Mouse (Mus musculus) hindbrain, embryonic 12.5 days (tissue): ENCODE results near the gene Prkch. TPM values are rescaled to one million over a fixed set of nuclear protein-coding genes. Genes with fewer than 3 reads are reported as not detected.

Source experiments
- ATAC-seq: fragments of 200-750 bp; cut with Nextera tagmentation; 2 replicates; pipeline ENCODE4 v1.8.0; 2017; ENCODE audit warnings: moderate TSS enrichment; ENCODE audit not compliant: low FRiP score
- H3K27ac ChIP-seq: fragments of 300-500 bp; sonication (generic); 2 replicates; pipeline ENCODE4 v1.5.1; 2016; ENCODE audit warnings: mild to moderate bottlenecking
- H3K27me3 ChIP-seq: fragments of 300-500 bp; sonication (generic); 2 replicates; pipeline ENCODE4 v1.6.1; 2016; ENCODE audit warnings: mild to moderate bottlenecking
- H3K36me3 ChIP-seq: fragments of 300-500 bp; sonication (generic); 2 replicates; pipeline ENCODE4 v1.6.1; 2016; ENCODE audit warnings: mild to moderate bottlenecking
- H3K4me1 ChIP-seq: fragments of 300-500 bp; sonication (generic); 2 replicates; pipeline ENCODE4 v1.6.1; 2016
- H3K4me2 ChIP-seq: fragments of 300-500 bp; sonication (generic); replicated peaks from 2 replicates; pipeline ENCODE4 v1.6.1; 2016; ENCODE audit warnings: mild to moderate bottlenecking
- H3K4me3 ChIP-seq: fragments of 300-500 bp; sonication (generic); 2 replicates; pipeline ENCODE4 v1.5.1; 2016; ENCODE audit warnings: mild to moderate bottlenecking
- H3K9ac ChIP-seq: fragments of 300-500 bp; sonication (generic); 2 replicates; pipeline ENCODE4 v1.6.1; 2016; ENCODE audit warnings: mild to moderate bottlenecking, moderate library complexity
- H3K9me3 ChIP-seq: fragments of 300-500 bp; sonication (generic); replicated peaks from 2 replicates; pipeline ENCODE4 v1.6.1; 2016; ENCODE audit warnings: mild to moderate bottlenecking
- WGBS: fragments of 180-500 bp; shearing (Covaris S2); methylation state at CpG from one replicate; pipeline ENCODE4 v1.1.7; 2016; 5-methylcytosine and 5-hydroxymethylcytosine counted together
- polyA plus RNA-seq: library from polyadenylated mRNA; unstranded; fragments of >200 nt; fragmentation: Nextera tagmentation; extraction: Ambion mirVana; gene quantifications from 2 replicates; pipeline ENCODE4 v1.2.1, GENCODE M21; 2016

The Prkch gene
- polyA plus RNA-seq, 1 experiment from 2014 or later: 11.0 TPM

- H3K4me2 ChIP-seq: no peak overlapping the region
- no peaks in the 10 kb centered on the region for H3K9me3 ChIP-seq
- H3K36me3 ChIP-seq: no peaks in the 10 kb centered on the region
- ATAC-seq: no peak
- H3K27me3 ChIP-seq: no peaks in the 10 kb centered on the region
- peaks cover 18% of the 10 kb centered on the region for H3K4me1 ChIP-seq
- H3K27ac ChIP-seq: 0 out of 2 replicates have a peak overlapping the region, but pooled peaks have one; percentile 9
- 36% methylated on average over 3 of the region's 3 CpGs for WGBS
- no peak overlapping the region for H3K4me3 ChIP-seq
- H3K9ac ChIP-seq: no peak overlapping the region
Observed at GRCm38 (mm10) chr12:73671540-73671939, 86.9 kb downstream of the Prkch start.

GRCm38 (mm10) chr12:73672007-73672406, 87.4 kb downstream of the Prkch start:
- 44% methylated on average over 4 of the region's 4 CpGs for WGBS
- Histone ChIP-seq H3K36me3 (no peaks in the 10 kb centered on the region), H3K9me3 (no peaks in the 10 kb centered on the region), H3K27ac (no peak overlapping the region), H3K4me3 (no peak overlapping the region), H3K4me2 (no peak overlapping the region), H3K4me1 (peaks cover 18% of the 10 kb centered on the region), H3K9ac (no peak overlapping the region), H3K27me3 (no peaks in the 10 kb centered on the region)
- ATAC-seq: no peak

- Histone ChIP-seq H3K4me3 (no peak overlapping the region), H3K4me2 (no peak overlapping the region), H3K9me3 (no peaks in the 10 kb centered on the region), H3K36me3 (no peaks in the 10 kb centered on the region), H3K4me1 (peaks cover 18% of the 10 kb centered on the region), H3K27me3 (no peaks in the 10 kb centered on the region), H3K27ac (no peak overlapping the region), H3K9ac (no peak overlapping the region)
- WGBS: 75% methylated on average over 7 of the region's 7 CpGs
- no peak for ATAC-seq
Observed at GRCm38 (mm10) chr12:73673783-73674182, 89.2 kb downstream of the Prkch start.

- Histone ChIP-seq H3K4me3 (no peak overlapping the region), H3K27ac (no peak overlapping the region), H3K36me3 (no peaks in the 10 kb centered on the region), H3K9ac (no peak overlapping the region), H3K27me3 (no peaks in the 10 kb centered on the region), H3K4me1 (peaks cover 21% of the 10 kb centered on the region), H3K4me2 (no peak overlapping the region), H3K9me3 (no peaks in the 10 kb centered on the region)
- WGBS: 44% methylated on average over 4 of the region's 4 CpGs
- ATAC-seq: no peak
Observed at GRCm38 (mm10) chr12:73675212-73675611, 90.6 kb downstream of the Prkch start.

- peaks cover 9% of the 10 kb centered on the region for H3K4me1 ChIP-seq
- H3K36me3 ChIP-seq: no peaks in the 10 kb centered on the region
- no peak overlapping the region for H3K9ac ChIP-seq
- WGBS: 28% methylated on average over 7 of the region's 7 CpGs
- H3K9me3 ChIP-seq: no peaks in the 10 kb centered on the region
- H3K27me3 ChIP-seq: no peaks in the 10 kb centered on the region
- no peak overlapping the region for H3K4me2 ChIP-seq
- no peak overlapping the region for H3K4me3 ChIP-seq
- H3K27ac ChIP-seq: no peak overlapping the region
- no peak for ATAC-seq
Observed at GRCm38 (mm10) chr12:73679400-73679801, 94.8 kb downstream of the Prkch start.

GRCm38 (mm10) chr12:73682921-73683346, 98.3 kb downstream of the Prkch start:
- no peaks in the 10 kb centered on the region for H3K27me3 ChIP-seq
- H3K36me3 ChIP-seq: no peaks in the 10 kb centered on the region
- H3K4me1 ChIP-seq: 0 out of 2 replicates have a peak, but pooled peaks cover 6% of the 10 kb centered on the region
- no peak overlapping the region for H3K27ac ChIP-seq
- H3K4me3 ChIP-seq: no peak overlapping the region
- 58% methylated on average over 7 of the region's 7 CpGs for WGBS
- H3K9me3 ChIP-seq: no peaks in the 10 kb centered on the region
- H3K9ac ChIP-seq: no peak overlapping the region
- H3K4me2 ChIP-seq: no peak overlapping the region
- ATAC-seq: no peak

- Histone ChIP-seq H3K9ac (no peak overlapping the region), H3K4me1 (0 out of 2 replicates have a peak, but pooled peaks cover 3% of the 10 kb centered on the region), H3K9me3 (no peaks in the 10 kb centered on the region), H3K4me3 (no peak overlapping the region), H3K36me3 (no peaks in the 10 kb centered on the region), H3K4me2 (no peak overlapping the region), H3K27ac (no peak overlapping the region), H3K27me3 (no peaks in the 10 kb centered on the region)
- ATAC-seq: no peak
- WGBS: 66% methylated on average over 13 of the region's 13 CpGs
Observed at GRCm38 (mm10) chr12:73685875-73686274, 101.3 kb downstream of the Prkch start.

GRCm38 (mm10) chr12:73686456-73686855, 101.9 kb downstream of the Prkch start:
- Histone ChIP-seq H3K9ac (no peak overlapping the region), H3K4me2 (no peak overlapping the region), H3K4me3 (no peak overlapping the region), H3K27ac (no peak overlapping the region), H3K27me3 (no peaks in the 10 kb centered on the region), H3K36me3 (no peaks in the 10 kb centered on the region), H3K4me1 (0 out of 2 replicates have a peak, but pooled peaks cover 3% of the 10 kb centered on the region), H3K9me3 (no peaks in the 10 kb centered on the region)
- no peak for ATAC-seq
- WGBS: 94% methylated on average over 5 of the region's 5 CpGs

- no peak overlapping the region for H3K9ac ChIP-seq
- no peaks in the 10 kb centered on the region for H3K36me3 ChIP-seq
- no peak overlapping the region for H3K4me2 ChIP-seq
- H3K27me3 ChIP-seq: no peaks in the 10 kb centered on the region
- ATAC-seq: no peak
- 0 out of 2 replicates have a peak, but pooled peaks cover 3% of the 10 kb centered on the region for H3K4me1 ChIP-seq
- WGBS: 79% methylated on average over 20 of the region's 20 CpGs
- no peak overlapping the region for H3K4me3 ChIP-seq
- H3K9me3 ChIP-seq: no peaks in the 10 kb centered on the region
- H3K27ac ChIP-seq: no peak overlapping the region
Observed at GRCm38 (mm10) chr12:73687077-73688035, 102.8 kb downstream of the Prkch start.

GRCm38 (mm10) chr12:73692321-73692720, 107.7 kb downstream of the Prkch start:
- WGBS: 20% methylated on average over 4 of the region's 4 CpGs
- no peaks in the 10 kb centered on the region for H3K36me3 ChIP-seq
- no peaks in the 10 kb centered on the region for H3K27me3 ChIP-seq
- no peak overlapping the region for H3K9ac ChIP-seq
- no peak for ATAC-seq
- H3K4me1 ChIP-seq: 0 out of 2 replicates have a peak, but pooled peaks cover 3% of the 10 kb centered on the region
- no peak overlapping the region for H3K27ac ChIP-seq
- H3K4me2 ChIP-seq: no peak overlapping the region
- no peaks in the 10 kb centered on the region for H3K9me3 ChIP-seq
- H3K4me3 ChIP-seq: no peak overlapping the region

GRCm38 (mm10) chr12:73693347-73693746, 108.8 kb downstream of the Prkch start:
- Histone ChIP-seq H3K4me3 (no peak overlapping the region), H3K4me2 (no peak overlapping the region), H3K27ac (no peak overlapping the region), H3K36me3 (no peaks in the 10 kb centered on the region), H3K9ac (no peak overlapping the region), H3K9me3 (no peaks in the 10 kb centered on the region), H3K27me3 (no peaks in the 10 kb centered on the region), H3K4me1 (no peaks in the 10 kb centered on the region)
- peak; percentile 58; the same call in 1 of the 2 replicates for ATAC-seq
- 25% methylated on average over 4 of the region's 4 CpGs for WGBS

- Histone ChIP-seq H3K27ac (no peak overlapping the region), H3K4me2 (no peak overlapping the region), H3K36me3 (no peaks in the 10 kb centered on the region), H3K27me3 (no peaks in the 10 kb centered on the region), H3K9me3 (no peaks in the 10 kb centered on the region), H3K4me1 (peaks cover 7% of the 10 kb centered on the region; the same call in 1 of the 2 replicates), H3K9ac (no peak overlapping the region), H3K4me3 (no peak overlapping the region)
- 69% methylated on average over 13 of the region's 13 CpGs for WGBS
- ATAC-seq: no peak
Observed at GRCm38 (mm10) chr12:73694690-73695089, 110.1 kb downstream of the Prkch start.
